Mouse (Mus musculus) midbrain, embryonic 16.5 days (tissue): ENCODE results near the gene Ctnna2. TPM values are rescaled to one million over a fixed set of nuclear protein-coding genes. Genes with fewer than 3 reads are reported as not detected.

ENCODE experiments used
- ATAC-seq: fragments of 200-750 bp; cut with Nextera tagmentation; 2 replicates; pipeline ENCODE4 v1.8.0; 2017; ENCODE audit warnings: moderate TSS enrichment
- H3K27ac ChIP-seq: fragments of 300-500 bp; sonication (generic); 2 replicates; pipeline ENCODE4 v1.5.1; 2014; ENCODE audit warnings: mild to moderate bottlenecking, low read length, mixed read lengths
- H3K27me3 ChIP-seq: fragments of 300-500 bp; sonication (generic); 2 replicates; pipeline ENCODE4 v1.6.1; 2014; ENCODE audit warnings: low read depth, low read length, mixed read lengths; ENCODE audit not compliant: control insufficient read depth, insufficient read depth
- H3K36me3 ChIP-seq: fragments of 300-500 bp; sonication (generic); 2 replicates; pipeline ENCODE4 v1.6.1; 2014; ENCODE audit warnings: mild to moderate bottlenecking, low read length, moderate library complexity, mixed read lengths; ENCODE audit not compliant: control insufficient read depth, insufficient read depth
- H3K4me1 ChIP-seq: fragments of 300-500 bp; sonication (generic); 2 replicates; pipeline ENCODE4 v1.6.1; 2014; ENCODE audit warnings: mild to moderate bottlenecking, low read length, mixed read lengths; ENCODE audit not compliant: control insufficient read depth, insufficient read depth
- H3K4me2 ChIP-seq: fragments of 300-500 bp; sonication (generic); 2 replicates; pipeline ENCODE4 v1.6.1; 2014; ENCODE audit warnings: mild to moderate bottlenecking, low read length, mixed read lengths
- H3K4me3 ChIP-seq: fragments of 300-500 bp; sonication (generic); 2 replicates; pipeline ENCODE4 v1.5.1; 2014; ENCODE audit warnings: low read depth, mild to moderate bottlenecking, low read length, moderate library complexity, mixed read lengths
- H3K9ac ChIP-seq: fragments of 300-500 bp; sonication (generic); 2 replicates; pipeline ENCODE4 v1.6.1; 2014; ENCODE audit warnings: low read depth, low read length, mixed read lengths
- H3K9me3 ChIP-seq: fragments of 300-500 bp; sonication (generic); replicated peaks from 2 replicates; pipeline ENCODE4 v1.6.1; 2014; ENCODE audit warnings: mild to moderate bottlenecking, low read length, mixed read lengths; ENCODE audit not compliant: control insufficient read depth, poor library complexity, severe bottlenecking
- WGBS: fragments of 180-500 bp; shearing (Covaris S2); extraction: QIAGEN DNeasy Blood & Tissue Kit; methylation state at CpG from one replicate; pipeline ENCODE4 v1.1.7; 2014; 5-methylcytosine and 5-hydroxymethylcytosine counted together
- polyA plus RNA-seq: library from polyadenylated mRNA; unstranded; fragments of >200 nt; fragmentation: Nextera tagmentation; extraction: Ambion mirVana; gene quantifications from 2 replicates; pipeline ENCODE4 v1.2.1, GENCODE M21; 2015

Gene Ctnna2
- polyA plus RNA-seq, 1 experiment from 2014 or later = 146 TPM

- H3K4me1 ChIP-seq = no peaks in the 10 kb centered on the region
- no peak overlapping the region for H3K9ac ChIP-seq
- no peak overlapping the region for H3K27ac ChIP-seq
- no peaks in the 10 kb centered on the region for H3K9me3 ChIP-seq
- H3K4me3 ChIP-seq = no peak overlapping the region
- H3K4me2 ChIP-seq = no peak overlapping the region
- H3K36me3 ChIP-seq = no peaks in the 10 kb centered on the region
- H3K27me3 ChIP-seq = no peaks in the 10 kb centered on the region
- no peak for ATAC-seq
- 69% methylated on average over 1 of the region's 1 CpGs for WGBS
These were observed 566.0 kb downstream of the Ctnna2 start for GRCm38 (mm10) chr6:77413530-77413929.

GRCm38 (mm10) chr6:77408481-77408880 lies 571.0 kb downstream of the Ctnna2 start:
- WGBS = 75% methylated on average over 5 of the region's 5 CpGs
- no peak for ATAC-seq
- H3K9me3 ChIP-seq = no peaks in the 10 kb centered on the region
- H3K4me3 ChIP-seq = no peak overlapping the region
- H3K4me1 ChIP-seq = no peaks in the 10 kb centered on the region
- no peak overlapping the region for H3K27ac ChIP-seq
- no peaks in the 10 kb centered on the region for H3K36me3 ChIP-seq
- H3K4me2 ChIP-seq = no peak overlapping the region
- no peaks in the 10 kb centered on the region for H3K27me3 ChIP-seq
- no peak overlapping the region for H3K9ac ChIP-seq

GRCm38 (mm10) chr6:77400751-77401150 lies 578.7 kb downstream of the Ctnna2 start:
- no peak overlapping the region for H3K4me3 ChIP-seq
- H3K9ac ChIP-seq = no peak overlapping the region
- H3K4me1 ChIP-seq = no peaks in the 10 kb centered on the region
- no peaks in the 10 kb centered on the region for H3K36me3 ChIP-seq
- 92% methylated on average over 6 of the region's 6 CpGs for WGBS
- no peak overlapping the region for H3K27ac ChIP-seq
- H3K9me3 ChIP-seq = no peaks in the 10 kb centered on the region
- ATAC-seq = no peak
- H3K27me3 ChIP-seq = no peaks in the 10 kb centered on the region
- no peak overlapping the region for H3K4me2 ChIP-seq

- H3K4me1 ChIP-seq = no peaks in the 10 kb centered on the region
- H3K4me3 ChIP-seq = no peak overlapping the region
- no peak overlapping the region for H3K27ac ChIP-seq
- H3K27me3 ChIP-seq = no peaks in the 10 kb centered on the region
- 89% methylated on average over 1 of the region's 1 CpGs for whole genome bisulfite sequencing
- H3K4me2 ChIP-seq = no peak overlapping the region
- H3K36me3 ChIP-seq = no peaks in the 10 kb centered on the region
- no peak overlapping the region for H3K9ac ChIP-seq
- ATAC-seq = no peak
- no peaks in the 10 kb centered on the region for H3K9me3 ChIP-seq
These were observed 587.8 kb downstream of the Ctnna2 start for GRCm38 (mm10) chr6:77391663-77392062.

GRCm38 (mm10) chr6:77381309-77381708 lies 598.2 kb downstream of the Ctnna2 start:
- H3K9ac ChIP-seq = no peak overlapping the region
- H3K4me1 ChIP-seq = no peaks in the 10 kb centered on the region
- H3K4me2 ChIP-seq = no peak overlapping the region
- H3K27me3 ChIP-seq = no peaks in the 10 kb centered on the region
- H3K9me3 ChIP-seq = no peaks in the 10 kb centered on the region
- ATAC-seq = no peak
- no peak overlapping the region for H3K27ac ChIP-seq
- H3K4me3 ChIP-seq = no peak overlapping the region
- H3K36me3 ChIP-seq = no peaks in the 10 kb centered on the region

GRCm38 (mm10) chr6:77373132-77373531 lies 606.4 kb downstream of the Ctnna2 start:
- Histone ChIP-seq H3K9ac (no peak overlapping the region), H3K4me3 (no peak overlapping the region), H3K4me1 (no peaks in the 10 kb centered on the region; the same call in 1 of the 2 replicates), H3K27me3 (no peaks in the 10 kb centered on the region), H3K36me3 (no peaks in the 10 kb centered on the region), H3K27ac (no peak overlapping the region), H3K4me2 (no peak overlapping the region), H3K9me3 (no peaks in the 10 kb centered on the region)
- ATAC-seq = no peak
- WGBS = 65% methylated on average over 5 of the region's 5 CpGs

- no peaks in the 10 kb centered on the region for H3K36me3 ChIP-seq
- no peaks in the 10 kb centered on the region for H3K9me3 ChIP-seq
- H3K27me3 ChIP-seq = no peaks in the 10 kb centered on the region
- WGBS = 83% methylated on average over 2 of the region's 2 CpGs
- no peak overlapping the region for H3K9ac ChIP-seq
- no peak overlapping the region for H3K4me2 ChIP-seq
- H3K27ac ChIP-seq = no peak overlapping the region
- no peak for ATAC-seq
- H3K4me3 ChIP-seq = no peak overlapping the region
- H3K4me1 ChIP-seq = no peaks in the 10 kb centered on the region; the same call in 1 of the 2 replicates
These were observed 608.4 kb downstream of the Ctnna2 start for GRCm38 (mm10) chr6:77371147-77371546.

GRCm38 (mm10) chr6:77358471-77358837 lies 621.0 kb downstream of the Ctnna2 start:
- Histone ChIP-seq H3K4me3 (no peak overlapping the region), H3K4me1 (peaks cover 2% of the 10 kb centered on the region; the same call in 1 of the 2 replicates), H3K36me3 (no peaks in the 10 kb centered on the region), H3K4me2 (no peak overlapping the region), H3K27me3 (no peaks in the 10 kb centered on the region), H3K27ac (no peak overlapping the region), H3K9me3 (no peaks in the 10 kb centered on the region), H3K9ac (no peak overlapping the region)
- ATAC-seq = 0 out of 2 replicates have a peak, but pooled peaks have one; percentile 25
- WGBS = 77% methylated on average over 6 of the region's 6 CpGs

GRCm38 (mm10) chr6:77357748-77358470 lies 621.6 kb downstream of the Ctnna2 start:
- 54% methylated on average over 9 of the region's 9 CpGs for WGBS
- Histone ChIP-seq H3K4me3 (no peak overlapping the region), H3K36me3 (no peaks in the 10 kb centered on the region), H3K4me1 (peaks cover 2% of the 10 kb centered on the region; the same call in 1 of the 2 replicates), H3K27me3 (no peaks in the 10 kb centered on the region), H3K4me2 (no peak overlapping the region), H3K27ac (no peak overlapping the region), H3K9me3 (no peaks in the 10 kb centered on the region), H3K9ac (no peak overlapping the region)
- 0 out of 2 replicates have a peak, but pooled peaks have one; percentile 17 for ATAC-seq
